Mouse (Mus musculus): Measurements from ENCODE around the gene Sppl3.
"Not testable (repeated sequence)": the region's sequence is repeated elsewhere in the genome, so short reads cannot be mapped to it uniquely, and the experiment has no call there.

The Sppl3 gene

DNA sequence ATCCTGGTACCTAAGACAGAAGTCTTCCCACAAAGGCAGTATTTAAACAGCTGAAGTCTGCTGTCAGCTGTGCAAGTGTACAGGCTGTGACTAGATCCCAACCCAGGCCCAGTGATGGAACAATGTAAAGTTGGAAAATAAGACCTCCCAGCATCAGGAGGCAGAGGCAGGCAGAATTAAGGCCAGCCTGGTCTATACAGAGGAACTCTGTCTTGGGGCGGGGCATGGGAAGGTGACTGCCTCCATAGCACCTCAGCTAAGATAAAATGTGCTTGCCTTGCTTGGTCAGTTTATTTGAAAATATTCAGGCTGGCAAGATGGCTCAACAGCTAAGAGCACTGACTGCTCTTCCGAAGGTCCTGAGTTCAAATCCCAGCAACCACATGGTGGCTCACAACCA lies 59.5 kb downstream of the Sppl3 start:
- no peak for ATAC-seq (ENCODE audit: insufficient number of reproducible peaks, low FRiP score, low TSS enrichment)

DNA sequence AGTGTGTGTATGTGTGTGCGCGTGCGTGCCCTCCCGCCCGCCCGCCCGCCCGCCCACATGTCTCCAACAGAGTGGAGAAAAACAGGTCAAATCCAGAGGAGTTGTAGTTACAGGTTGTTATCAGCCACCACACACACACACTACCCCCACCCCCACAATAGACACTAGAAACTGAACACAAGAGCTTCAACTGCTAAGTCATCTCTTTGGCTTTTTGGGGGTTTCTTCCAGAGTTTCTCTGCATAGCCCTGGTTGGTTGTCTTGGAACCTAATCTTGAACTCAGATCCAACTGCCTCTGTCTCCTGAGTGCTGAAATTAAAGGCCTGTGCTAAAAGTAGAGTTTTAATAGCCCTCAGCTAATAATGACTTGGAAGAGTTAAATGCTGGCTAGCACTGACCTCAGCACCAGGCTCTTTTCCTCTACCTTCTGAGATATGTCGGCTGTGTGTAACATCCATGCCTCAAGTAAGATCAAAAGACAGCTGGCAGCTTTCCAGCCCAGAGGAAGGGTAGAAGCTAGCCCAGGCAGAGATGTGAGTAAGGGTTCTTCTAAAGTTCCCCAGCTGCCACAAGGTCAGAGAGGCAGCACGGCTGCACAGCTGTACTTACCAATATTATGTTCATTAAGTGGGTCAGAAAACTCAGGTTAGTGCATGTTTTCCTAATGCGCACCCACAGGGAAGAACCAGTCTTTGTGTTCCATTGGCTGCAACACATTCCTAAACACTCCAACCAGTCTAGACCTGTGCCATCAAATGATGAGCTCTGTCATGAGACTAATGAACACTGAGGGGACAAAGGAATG lies 60.4 kb downstream of the Sppl3 start:
- no peak for ATAC-seq (ENCODE audit: insufficient number of reproducible peaks, low FRiP score, low TSS enrichment)

DNA sequence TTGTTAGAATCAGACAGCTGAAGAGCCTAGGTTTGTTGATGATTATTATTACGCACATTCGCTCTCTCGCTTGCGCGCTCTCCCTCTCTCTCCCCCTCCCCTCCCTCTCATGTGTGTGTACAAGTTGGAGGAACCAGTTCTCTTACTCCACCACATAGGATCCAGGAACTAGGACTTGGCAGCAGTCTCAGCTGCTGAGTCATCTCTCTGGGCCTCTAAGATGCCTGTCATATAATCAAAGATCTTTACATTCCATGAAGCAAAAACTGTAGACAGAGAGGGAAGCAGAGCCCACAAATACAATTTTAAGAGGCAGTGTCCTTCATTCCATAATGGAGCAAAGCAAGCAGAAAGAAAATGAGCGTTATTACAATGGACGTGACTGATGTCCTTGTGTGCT lies 61.2 kb downstream of the Sppl3 start:
- no peak for ATAC-seq (ENCODE audit: insufficient number of reproducible peaks, low FRiP score, low TSS enrichment)

DNA sequence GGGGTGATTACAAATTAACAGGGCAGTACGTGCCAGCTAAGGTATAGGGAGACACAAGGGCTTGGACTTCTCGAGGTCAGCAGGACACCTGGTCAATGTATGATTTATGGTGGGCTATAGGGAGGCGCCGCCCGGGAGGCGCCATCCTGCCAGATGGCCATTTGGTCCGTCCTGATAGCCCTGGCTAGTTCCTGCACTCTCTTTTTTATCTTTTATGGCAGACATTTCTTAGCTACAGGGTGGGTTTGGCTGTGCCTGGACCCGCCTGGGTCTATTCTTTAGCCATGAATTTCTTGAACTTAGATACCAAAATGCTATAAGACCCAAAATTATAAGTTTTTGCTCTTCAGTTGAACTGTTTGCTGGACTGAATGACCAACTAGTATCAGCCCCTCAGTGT lies 62.4 kb downstream of the Sppl3 start:
- ATAC-seq (ENCODE audit: insufficient number of reproducible peaks, low FRiP score, low TSS enrichment), result not testable (repeated sequence)

DNA sequence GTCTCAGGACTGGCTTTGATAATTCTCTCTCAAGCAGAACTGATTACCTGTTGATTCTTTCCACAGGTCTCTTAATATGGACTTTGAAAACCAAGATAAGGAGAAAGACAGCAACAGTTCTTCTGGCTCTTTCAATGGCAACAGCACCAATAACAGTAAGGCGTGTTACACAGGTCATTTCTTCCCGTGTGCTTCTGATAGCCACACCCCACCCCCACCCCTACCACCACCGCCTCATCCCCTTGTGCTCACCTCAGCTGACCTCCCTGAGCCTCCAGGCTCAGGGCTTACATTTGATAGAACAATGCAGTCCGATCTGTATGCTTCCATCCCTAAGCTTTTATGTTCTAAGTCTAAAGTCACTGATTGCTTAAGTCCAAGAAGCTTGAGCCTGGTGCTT lies 63.8 kb downstream of the Sppl3 start:
- ATAC-seq (ENCODE audit: insufficient number of reproducible peaks, low FRiP score, low TSS enrichment), result no peak

DNA sequence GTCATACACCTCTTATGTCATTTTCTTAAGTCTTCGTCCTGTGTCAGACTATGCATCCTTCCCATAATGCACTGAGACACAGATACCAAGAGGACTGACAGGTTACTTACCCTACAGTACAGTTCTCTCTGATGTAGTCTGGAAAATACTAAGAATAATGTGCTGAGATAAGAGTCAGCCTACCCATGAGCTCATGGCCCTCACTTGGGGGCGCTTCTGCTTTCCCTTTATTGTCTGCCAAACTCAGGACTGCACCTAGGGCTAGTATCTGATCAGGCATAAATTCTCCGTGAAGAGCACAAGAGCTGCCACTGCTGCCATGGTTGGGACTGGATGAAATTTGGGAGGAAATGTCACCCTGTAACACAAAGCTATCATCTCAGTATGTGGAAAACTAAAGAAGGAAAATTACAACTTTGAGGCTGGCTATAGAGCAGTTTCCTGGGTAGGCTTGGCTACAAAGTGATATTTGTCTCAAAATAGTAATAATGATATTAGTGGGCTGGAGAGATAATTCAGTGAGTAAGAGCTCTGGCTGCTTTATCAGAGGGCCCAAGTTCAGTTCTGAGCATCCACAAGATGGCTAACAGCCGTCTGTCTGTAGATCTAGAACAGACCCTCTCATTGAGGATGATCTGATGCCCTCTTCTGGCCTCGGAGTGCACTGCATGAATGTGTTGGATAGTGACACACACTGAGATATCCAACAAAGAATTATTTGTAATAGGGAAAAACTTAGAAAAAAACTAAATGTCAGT lies 65.4 kb downstream of the Sppl3 start:
- no peak for ATAC-seq (ENCODE audit: insufficient number of reproducible peaks, low FRiP score, low TSS enrichment)

DNA sequence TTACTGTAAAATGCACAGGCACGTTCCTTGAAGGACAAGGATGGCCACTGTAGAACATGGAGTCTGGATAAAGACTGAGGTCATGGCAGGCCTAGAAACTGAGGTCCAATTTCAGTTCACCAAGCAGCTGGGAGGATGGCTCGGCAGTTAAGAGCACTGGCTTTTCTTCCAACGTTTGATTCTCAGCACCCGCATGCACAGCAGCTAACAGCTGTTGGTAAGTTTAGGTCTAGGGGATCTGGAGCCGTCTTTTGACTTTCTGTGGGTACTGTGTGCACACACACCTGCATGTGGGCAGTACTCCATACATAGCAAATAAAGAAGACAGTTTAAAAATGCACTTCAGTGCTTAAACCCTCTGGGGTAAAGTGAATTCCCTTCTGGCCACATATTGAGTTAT lies 70.7 kb downstream of the Sppl3 start:
- no peak for ATAC-seq (ENCODE audit: insufficient number of reproducible peaks, low FRiP score, low TSS enrichment)

DNA sequence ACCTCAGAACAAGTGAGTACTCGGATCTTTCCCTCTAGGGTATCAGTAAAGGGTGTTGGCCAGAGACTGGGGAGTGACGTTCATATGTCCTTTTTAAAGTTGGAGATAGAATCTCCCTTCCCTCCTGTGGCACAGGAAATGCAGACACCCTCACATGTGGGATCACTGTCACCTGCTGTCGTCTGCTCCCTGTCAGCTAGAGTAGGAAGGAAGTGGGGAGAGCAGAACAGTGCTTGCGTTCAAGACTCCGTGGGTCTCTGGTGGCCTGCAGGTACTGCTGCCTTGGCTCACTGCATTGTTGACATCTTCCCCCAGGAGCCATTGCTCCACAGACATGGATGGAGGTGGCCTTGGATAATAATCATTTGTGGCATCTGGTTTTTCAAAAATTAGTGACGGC lies 72.6 kb downstream of the Sppl3 start:
- no peak for ATAC-seq (ENCODE audit: insufficient number of reproducible peaks, low FRiP score, low TSS enrichment)

DNA sequence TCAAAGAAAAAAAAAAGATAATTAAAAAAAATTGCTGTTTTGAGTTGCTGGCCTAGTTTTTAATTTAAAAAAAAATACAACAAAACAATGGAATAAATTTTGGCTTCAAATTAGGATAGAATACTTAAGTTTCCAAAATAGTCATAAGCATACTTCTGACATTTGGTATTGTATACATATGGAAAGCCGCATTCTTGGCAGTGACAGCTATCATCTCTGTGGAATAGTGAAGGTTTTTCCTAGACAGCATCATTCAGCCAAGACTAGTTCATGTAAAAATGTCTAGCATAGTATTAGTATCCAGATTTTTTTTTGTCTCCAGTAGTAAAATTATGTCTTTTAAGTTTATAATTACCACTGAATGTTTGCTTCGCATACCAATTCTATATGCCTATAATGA lies 74.7 kb downstream of the Sppl3 start:
- ATAC-seq (ENCODE audit: insufficient number of reproducible peaks, low FRiP score, low TSS enrichment), result no peak

DNA sequence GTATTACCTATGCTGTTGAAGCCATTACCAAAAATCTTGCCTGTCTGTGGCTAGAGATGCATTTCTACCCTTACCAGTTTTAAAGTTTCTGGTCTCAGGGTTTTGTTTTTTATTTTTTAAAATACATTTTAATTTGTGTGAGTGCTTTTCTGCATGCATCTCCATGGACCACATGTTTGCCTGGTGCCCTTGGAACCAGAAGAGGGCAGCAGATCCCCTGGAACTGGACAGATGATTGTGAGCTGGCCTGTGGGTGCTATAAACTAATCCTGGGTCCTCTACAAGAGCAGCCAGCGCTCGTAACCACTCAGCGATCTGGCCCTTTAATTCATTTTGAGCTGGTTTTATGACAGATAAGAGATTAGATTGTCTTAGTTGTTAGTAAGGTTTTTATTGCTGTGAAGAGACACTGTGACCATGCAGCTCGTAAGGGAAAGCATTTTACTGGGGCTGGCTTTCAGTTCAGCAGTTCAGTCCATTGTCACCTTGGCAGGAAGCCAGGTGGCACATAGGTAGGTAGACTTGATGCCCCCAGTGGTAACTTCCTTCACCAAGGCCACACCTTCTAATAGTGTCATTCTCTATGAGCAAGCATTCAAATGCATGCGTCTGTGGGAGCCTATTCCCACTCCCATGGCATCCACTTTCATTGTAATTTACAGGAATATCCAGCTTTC lies 78.8 kb downstream of the Sppl3 start:
- no peak for ATAC-seq (ENCODE audit: insufficient number of reproducible peaks, low FRiP score, low TSS enrichment)

DNA sequence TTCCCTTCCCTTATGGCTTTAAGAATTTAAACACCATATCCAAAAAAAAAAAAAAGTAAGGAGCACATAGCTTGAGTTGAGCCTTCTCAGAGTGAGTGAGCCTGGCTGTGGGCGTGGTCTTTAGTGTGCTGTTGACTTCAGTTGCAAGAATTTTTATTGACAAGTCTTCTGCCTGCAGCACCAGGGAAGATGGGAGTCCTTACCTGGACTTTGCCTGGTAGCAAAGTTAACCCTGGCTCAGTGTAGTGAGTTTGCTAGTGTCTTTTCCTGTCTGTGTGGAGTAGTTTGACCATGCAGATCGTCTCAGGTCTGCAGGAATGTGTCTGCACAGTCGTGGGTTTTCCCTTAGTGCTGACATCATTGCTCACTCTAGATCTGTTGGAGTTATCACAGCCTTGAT lies 80.1 kb downstream of the Sppl3 start:
- ATAC-seq (ENCODE audit: insufficient number of reproducible peaks, low FRiP score, low TSS enrichment), result no peak

DNA sequence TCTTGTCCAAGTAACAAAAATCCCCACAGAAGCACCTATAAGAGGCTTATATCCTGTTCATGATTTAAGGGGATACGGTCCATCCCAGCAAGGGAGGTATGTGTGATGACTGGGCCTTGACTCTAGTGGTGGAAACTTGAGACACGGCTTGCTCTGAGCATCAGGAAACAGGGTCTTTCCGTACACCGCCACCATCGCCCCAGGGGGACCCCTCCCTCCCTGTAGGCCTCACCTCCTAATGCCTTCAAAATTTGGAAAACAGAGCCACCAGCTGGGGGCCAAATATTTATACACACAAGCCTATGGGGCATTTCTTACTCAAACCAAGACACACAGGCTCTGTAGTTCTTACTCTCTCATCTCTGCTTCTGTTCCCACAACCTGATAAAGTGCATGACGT lies 80.8 kb downstream of the Sppl3 start:
- no peak for ATAC-seq (ENCODE audit: insufficient number of reproducible peaks, low FRiP score, low TSS enrichment)

DNA sequence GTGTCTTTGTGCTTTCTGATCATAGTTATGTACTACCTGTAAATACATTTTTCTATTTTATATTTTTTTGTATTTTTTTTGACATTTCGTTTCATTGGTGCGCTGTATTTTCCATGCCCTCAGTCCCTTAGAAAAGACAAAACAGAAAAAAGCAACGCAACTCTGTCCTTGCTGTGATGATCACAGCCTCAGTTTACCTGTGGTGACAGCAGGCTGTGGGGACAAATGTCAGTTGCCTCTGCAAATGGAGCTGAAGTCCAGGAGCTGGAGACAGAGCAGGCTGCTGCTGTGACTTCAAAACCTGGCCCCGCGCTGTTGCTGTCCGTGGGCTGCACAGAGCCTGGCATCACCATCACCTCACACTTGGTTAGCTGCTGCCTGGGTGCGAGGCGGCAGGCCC lies 87.3 kb downstream of the Sppl3 start, which contains the start of gene Gm10401:
Gm10401 (minus strand) TSS at position 101 of the 400 bp plus-strand sequence.
- ATAC-seq (ENCODE audit: insufficient number of reproducible peaks, low FRiP score, low TSS enrichment), result no peak

DNA sequence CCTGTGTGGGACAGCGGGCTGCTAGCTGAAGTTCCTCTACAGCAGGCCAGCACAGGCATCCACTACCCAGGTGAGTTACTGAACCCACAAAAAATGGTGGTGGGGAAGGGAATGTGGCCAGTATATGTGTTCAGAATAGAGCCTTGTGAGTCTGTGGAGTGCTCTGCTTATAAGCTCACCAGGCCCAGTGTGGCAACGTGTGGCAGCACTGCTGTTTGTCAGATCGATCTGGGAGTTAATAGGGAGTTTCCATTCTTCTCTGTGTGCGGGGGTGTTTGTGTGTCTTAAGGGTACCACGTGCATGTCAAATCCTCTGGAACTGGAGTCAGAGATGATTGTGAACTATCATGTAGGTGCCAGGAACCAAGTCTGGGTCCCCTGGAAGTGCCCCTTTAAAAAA lies 88.6 kb downstream of the Sppl3 start:
- no peak for ATAC-seq (ENCODE audit: insufficient number of reproducible peaks, low FRiP score, low TSS enrichment)

DNA sequence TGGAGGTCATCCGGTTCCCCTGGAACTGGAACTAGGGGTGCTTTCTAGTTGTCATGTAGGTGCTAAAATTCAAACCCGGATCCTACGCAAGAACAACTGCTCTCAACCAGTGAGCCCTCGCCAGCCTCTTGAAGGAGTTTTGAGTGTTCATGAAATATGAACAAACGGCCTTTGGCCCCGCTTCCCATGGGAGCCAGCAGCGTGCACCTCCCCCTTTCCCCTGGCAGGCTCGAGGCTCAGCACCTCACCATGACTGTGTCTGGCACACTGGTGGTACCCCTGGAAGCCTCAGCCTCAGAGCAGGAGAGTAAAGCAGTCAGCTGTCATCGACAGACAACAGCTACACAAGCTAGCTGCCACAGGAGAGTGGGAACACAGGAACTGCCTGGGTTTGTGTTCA lies 89.1 kb downstream of the Sppl3 start:
- no peak for ATAC-seq (ENCODE audit: insufficient number of reproducible peaks, low FRiP score, low TSS enrichment)

DNA sequence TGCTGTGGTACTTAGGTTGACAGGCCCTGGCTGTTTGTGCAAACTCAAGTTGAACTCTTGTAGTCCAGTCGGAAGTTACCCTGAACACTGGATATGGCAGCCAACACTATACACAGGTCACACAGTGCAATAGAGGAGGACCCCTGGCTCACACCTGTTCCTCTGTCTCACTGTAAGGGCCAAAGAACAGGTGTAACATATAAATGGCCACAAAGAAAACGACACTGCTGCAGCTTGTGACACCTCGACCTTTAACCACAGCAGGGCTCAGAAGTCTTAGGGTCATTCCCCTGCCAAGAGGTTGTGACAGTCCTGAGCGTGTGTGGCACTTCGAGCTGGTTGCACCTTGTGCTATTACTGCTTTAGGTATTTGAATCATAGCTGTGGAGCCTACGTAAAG lies 89.5 kb downstream of the Sppl3 start:
- ATAC-seq (ENCODE audit: insufficient number of reproducible peaks, low FRiP score, low TSS enrichment), result no peak

DNA sequence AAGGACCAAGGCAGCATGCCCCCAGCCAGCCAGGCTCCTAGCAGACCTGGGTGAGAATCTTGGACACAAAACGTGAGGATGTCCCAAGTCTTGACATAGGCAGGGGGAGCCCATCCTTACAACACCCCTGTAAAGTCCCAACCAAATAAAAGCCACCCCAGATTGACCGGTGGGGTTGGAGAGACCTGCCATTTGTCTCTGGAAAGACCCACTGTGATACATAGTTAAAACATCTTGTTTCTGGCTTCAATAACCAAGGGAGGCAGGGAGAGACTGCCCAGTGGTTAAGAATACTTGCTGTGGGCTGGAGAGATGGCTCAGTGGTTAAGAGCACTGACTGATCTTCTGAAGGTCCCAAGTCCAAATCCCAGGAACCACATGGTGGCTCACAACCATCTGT lies 91.3 kb downstream of the Sppl3 start:
- ATAC-seq (ENCODE audit: insufficient number of reproducible peaks, low FRiP score, low TSS enrichment), result no peak

DNA sequence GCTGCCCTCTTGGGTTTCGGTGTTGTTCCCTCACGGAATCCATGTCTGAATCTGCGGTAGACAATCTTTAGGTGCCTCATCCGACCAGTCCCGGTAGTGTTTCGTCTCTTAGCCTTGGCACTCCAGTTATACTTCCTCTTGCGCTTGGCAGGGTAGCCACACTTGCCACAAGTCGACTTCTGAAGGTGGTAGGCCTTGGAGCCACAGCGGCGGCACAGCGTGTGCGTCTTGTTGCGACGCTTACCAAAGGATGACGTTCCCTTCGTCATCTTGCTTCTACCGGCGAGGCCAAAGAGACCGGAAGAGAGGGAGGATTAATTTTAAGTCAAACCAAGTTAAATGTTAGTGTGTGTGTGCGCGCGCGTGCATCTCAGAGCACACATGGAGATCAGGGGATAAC lies 92.3 kb downstream of the Sppl3 start:
- ATAC-seq (ENCODE audit: insufficient number of reproducible peaks, low FRiP score, low TSS enrichment), result not testable (repeated sequence)

DNA sequence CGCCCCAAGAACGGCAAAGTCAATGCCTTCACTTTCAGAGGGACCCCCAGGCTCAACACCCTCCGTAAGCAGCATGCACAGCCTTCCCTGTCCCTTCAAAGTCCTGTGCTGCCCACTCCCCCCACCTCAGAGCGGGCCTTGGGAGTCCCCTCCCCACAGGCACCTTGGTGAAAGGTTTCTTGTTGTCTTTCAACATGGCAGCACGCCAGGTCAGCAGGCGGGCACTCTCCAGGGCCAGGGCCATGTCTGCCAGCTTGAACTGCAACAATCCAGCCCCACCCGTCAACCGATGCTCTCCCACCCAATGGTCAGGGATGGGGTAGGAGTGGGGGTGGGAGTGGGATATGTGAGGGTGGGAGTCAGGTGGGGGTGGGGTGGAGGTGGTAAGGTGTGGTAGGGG lies 100.2 kb downstream of the Sppl3 start:
- ATAC-seq (ENCODE audit: insufficient number of reproducible peaks, low FRiP score, low TSS enrichment), result no peak

DNA sequence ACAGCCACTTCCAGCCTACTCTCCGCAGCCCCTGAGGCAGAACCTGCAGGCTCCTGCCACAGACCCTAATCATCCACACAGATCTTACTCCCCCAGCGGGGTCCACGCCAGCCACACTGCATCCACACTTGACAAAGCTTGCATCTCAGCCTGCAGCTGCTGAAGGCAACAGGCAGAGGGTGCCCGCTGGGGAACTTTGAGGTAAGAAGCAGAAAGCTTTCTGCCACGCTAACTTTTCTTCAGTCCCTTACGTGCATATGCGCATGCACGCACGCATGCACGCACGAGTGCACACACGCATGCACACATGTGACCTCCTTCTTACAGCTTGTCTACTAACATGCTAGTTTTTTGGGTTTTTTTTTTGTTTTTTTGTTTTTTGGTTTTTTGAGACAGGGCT lies 102.3 kb downstream of the Sppl3 start:
- no peak for ATAC-seq (ENCODE audit: insufficient number of reproducible peaks, low FRiP score, low TSS enrichment)

DNA sequence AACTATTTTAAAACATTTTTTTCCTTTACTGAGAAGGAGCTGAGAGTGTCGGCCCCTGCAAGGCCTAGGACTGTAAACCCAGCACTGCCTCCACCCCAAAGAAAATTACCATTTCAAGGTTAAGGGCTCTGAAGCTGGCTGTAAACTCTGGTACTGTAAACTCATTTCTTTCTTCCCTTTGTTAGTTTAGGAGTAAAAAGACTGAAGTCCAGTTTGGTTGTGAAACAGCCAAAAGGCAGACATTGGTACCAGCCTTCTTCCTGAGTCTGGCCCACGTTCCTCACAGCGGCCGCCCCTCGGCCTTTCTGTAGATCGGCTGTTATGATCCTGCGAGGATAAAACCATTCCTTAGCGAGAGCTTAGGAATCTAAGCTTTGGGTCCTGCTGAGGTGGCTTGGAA lies 103.6 kb downstream of the Sppl3 start:
- ATAC-seq (ENCODE audit: insufficient number of reproducible peaks, low FRiP score, low TSS enrichment), result no peak

All from cerebellum, adult (tissue).